Mouse (Mus musculus) naive thymus-derived CD4-positive, alpha-beta T cell, adult 2 months (primary cell): ENCODE results near the gene Aplp1.

Experiments used
- DNase-seq: peaks from one replicate; pipeline ENCODE4 v3.0.0-alpha.2; 2011; ENCODE audit warnings: low read depth

The Aplp1 gene

DNA sequence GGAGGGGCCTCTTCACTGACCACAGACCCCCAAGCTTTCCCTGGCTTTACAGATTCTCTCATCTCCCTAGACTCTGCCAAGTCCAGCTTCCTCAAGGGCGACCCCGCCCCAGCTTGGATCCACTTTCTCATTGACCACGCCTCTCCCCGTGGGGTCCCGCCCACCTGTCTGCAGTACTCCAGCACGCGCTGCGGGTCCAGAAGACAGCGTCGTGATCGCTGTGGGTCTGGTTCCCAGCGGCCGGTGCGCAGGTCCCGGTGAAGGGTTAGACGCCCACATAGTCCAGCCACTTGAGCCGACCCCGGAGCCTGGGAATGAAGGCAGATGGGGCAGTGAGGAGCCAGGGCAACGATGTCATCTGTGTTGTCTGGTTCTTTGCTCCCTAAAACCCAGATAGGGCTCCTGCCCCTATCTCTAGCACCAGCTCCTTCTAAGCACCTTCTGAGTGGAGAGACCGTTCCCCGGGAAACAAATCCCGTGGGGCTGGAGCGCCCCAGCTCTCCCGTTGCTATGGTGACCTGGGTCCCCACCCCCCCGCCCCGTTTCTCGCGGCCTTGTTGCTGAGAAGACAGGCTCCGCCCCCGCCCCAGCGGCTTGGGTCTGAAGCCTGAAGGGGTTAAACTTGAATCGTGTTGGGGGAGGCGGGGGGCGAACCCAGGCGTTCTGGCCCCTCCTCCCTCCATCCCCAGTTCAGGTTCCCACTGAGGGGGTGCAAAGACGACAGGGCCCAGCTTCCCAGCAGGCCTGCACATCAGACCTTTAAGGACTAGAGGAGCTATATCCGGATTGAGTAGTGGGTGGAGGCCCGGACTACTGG is 973 bp downstream of the Aplp1 start:
- DNase-seq: peak; percentile 62

DNA sequence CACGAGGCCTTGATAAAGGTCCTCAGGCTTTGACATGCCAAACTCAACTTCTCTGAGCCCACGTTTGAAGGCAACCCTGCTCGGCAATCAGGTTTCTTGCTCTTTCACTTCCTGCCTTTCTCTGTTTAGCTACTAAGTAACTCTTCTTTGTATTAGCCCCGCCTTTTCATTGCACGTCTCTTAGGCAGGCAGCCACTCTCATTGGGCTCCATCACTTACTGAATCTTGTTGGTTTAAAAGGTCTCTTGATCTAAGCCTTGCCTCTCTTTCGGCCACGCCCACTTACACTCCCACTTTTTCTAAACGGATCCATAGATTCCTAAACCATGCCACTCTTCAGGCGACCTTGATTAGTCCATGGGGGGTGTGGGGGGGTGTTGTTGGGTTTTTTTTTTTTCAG is 1.6 kb downstream of the Aplp1 start:
- DNase-seq: peak; percentile 52

DNA sequence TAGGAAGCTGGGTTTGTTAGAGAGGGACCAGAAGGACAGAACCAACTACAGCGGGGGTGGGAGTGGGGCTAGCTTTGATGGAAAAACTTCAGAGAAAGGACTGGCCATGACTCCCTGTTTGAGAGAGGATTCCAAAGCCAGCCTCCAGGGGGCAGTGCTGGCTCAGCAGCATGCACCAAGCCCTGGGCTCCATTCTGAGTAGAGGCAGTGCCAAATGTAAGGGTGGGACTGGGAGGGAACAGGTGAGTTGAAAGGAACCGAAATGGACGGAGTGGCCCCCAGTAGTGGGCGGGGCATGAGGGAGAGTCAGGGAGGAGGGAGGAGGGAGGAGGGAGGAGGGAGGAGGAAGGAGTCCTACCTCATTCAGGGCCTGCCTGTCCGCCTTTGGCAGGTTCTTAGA is 4.6 kb downstream of the Aplp1 start:
- peak; percentile 80 for DNase-seq

DNA sequence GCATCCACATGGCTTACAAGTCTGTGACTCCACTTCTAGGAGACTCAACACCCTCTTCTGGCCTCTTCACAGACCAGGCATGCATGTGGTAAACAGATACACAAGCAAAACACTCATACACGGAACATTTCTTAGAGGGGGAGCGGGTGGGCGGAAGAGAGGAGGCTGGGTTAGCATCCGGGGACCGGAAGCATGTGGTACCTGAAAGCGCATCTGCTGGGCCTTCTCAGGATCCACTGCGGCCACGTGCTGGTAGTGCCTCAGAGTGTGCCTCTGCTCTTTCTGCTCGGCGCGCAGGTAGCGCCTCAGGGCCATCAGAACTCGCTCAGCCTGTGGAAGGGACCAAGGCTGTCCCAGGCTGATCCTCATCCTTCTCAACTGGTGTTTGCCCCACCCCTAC is 5.6 kb downstream of the Aplp1 start:
- peak; percentile 21 for DNase-seq

DNA sequence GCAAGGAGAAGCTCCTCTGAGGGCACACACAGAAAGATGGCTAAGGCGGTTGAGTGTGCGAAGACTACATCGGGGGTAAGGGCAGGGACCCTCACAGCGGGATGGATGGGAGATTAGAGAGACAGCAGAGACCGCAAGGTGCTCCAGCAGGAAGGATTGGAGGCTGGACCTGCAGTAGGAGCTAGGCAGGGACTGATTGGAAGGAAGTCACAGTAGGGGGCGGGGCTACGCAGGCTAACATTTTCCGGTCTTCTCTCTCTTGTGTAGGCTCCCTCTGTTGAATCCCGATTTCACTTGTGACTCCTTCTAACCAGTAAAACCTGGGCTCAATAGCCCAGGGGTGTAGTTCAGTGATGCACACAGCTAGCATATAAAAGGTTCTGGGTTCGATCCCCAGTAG is 8.5 kb downstream of the Aplp1 start:
- peak; percentile 51 for DNase-seq

DNA sequence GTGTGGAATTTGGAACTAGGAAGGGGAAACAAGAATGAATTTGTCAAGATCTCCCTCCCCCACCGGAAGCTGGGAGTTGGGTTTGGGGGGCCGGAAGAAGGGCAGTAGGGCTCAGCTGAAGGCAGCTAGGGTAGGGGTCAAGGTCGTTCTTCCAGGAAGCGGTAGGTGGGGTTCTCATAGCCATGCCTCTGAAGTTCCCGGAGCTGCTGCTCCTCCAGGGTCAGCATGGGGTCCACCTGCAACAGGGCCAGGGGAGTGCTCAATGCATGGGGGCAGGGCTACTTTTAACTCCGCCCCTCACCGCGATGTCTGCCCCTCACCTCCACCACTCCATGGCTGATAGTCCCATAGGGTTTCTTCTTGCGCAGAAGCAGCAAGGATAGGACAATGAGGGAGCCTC is 10.2 kb downstream of the Aplp1 start:
- no peak for DNase-seq

DNA sequence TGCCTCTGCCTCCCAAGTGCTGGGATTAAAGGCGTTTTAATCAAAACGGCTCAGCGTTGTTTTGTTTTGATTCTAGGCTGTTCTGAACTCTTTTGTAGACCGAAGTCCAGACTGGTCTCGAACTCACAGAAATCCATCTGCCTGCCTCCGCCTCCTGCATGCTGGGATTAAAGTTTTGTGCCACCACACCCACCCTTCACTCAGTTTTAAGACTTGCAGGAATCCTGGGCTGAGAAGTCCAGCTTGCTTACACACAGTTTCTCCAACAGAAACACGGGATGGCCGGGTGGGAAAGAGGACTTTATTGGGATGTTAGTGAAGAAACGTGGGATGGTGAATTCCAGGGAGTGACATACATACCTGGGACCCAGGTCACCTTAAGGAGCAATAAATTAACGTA is 10.6 kb downstream of the Aplp1 start:
- DNase-seq: no peak

DNA sequence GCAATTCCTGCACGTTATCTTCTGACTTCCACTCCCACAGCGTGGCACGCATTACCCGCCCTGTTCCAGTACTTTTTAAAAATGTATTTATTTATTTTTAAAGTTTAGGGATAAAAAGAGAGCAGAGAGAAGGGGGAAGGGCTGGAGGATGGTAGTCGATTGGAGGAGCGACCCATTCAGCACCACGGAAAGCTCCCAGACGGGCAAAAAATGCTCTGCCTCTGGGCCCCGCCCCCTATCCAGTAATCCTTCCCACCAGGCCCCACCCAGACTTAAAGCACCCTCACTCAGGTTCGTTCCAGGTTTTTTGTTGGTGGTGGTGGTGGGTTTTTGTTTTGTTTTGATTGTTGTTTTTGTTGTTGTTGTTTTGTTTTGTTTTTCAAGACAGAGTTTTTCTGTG is 11.1 kb downstream of the Aplp1 start:
- peak; percentile 51 for DNase-seq

DNA sequence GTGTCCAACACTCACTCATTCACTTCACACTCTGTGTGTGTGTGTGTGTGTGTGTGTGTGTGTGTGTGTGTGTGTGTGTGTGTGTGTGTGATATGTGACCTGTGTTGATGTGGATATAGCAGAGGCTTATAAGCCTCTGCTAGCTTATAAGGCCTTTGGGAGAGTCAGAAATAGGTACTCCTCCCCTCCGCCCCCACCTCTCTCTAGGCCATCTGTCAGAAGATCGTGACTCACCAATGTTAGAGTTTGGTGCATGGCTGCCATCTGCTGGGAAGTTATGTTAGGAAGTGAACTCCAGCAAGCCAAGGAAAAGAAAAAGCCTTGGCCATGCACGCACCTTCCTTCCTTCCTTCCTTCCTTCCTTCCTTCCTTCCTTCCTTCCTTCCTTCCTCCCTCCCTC is 13.5 kb downstream of the Aplp1 start:
- peak; percentile 91 for DNase-seq

DNA sequence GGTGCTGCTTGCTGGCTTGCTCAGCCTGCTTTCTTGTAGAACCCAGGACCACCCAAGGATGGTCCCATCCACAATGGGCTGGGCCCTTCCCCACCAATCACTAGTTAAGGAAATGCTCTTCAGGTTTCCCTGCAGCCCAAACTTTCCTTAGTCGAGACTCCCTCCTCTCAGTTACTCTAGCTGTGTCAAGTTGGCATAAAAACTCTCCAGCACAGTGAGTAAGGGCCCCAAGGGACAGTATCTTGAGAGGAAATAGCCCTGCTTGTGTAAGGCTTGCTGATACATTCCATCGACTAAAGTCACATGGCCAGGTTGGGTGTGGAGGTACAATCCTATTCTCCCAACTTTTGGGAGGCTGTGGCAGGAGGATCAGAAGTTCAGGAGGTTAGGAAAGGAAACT is 15.1 kb downstream of the Aplp1 start:
- DNase-seq: no peak

DNA sequence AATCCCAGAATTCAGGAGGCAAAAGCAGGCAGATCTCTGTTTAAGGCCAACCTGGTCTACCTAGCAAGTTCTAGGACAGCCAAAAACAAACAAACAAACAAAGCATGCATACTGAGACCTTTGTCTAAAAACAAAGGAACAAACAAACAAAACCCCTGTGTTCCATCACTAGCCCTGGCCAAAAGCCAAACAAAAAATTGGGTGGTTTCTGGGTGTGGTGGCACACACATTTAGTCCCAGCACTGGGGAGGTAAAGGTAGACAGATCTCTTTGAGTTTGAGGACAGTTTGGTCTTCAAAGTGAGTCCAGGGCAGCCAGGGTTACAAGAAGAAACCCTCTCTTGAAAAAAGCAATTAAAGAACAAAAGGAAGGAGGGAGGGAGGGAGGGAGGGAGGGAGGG is 16.0 kb downstream of the Aplp1 start:
- no peak for DNase-seq

DNA sequence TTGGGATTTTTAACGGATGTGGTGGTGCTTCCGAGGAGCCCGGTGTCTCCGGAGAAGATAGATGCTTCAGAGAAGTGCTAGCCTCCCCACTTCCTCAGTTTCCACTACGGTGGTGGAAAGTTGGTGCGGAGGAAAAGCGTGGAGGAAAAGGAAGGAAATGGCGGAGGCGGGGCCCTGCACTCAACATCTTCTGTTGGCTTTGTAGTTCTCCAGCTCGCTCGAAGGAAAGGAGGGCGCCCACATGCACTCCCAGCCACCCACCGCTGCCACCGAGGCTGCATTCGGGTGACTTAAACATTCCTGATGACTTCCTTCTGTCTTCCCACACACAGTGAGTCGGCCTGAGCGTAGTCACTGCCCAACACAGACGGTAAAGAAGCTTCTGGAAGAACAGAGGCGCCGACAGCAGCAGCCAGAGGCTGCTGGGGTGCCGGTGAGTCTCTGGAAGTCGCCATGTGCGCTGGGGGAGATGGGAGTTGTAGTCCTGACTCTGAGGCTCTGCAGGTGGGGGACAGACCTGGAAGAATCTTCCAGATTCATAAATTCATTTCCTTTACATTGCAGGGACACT is 22.2 kb downstream of the Aplp1 start:
- no peak for DNase-seq

DNA sequence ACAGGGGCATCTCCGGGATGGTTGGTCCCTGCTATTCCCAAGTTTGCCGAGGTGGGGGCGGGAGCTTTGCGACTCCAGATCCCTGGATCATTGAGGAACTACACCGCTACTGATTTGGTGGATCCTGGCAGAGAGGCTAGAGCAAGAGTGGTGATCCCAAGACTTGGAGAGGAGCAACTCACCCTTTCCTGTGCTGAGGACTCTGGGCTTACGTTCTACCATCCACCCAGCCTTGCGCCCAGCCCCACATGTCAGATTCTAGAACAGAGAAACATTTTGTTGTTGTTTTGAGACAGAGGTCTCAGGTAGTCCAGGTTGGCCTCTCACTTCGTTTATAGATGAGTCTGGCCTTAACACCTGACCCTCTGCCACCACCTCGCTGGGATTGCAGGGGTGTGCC is 22.8 kb downstream of the Aplp1 start:
- peak; percentile 81 for DNase-seq

DNA sequence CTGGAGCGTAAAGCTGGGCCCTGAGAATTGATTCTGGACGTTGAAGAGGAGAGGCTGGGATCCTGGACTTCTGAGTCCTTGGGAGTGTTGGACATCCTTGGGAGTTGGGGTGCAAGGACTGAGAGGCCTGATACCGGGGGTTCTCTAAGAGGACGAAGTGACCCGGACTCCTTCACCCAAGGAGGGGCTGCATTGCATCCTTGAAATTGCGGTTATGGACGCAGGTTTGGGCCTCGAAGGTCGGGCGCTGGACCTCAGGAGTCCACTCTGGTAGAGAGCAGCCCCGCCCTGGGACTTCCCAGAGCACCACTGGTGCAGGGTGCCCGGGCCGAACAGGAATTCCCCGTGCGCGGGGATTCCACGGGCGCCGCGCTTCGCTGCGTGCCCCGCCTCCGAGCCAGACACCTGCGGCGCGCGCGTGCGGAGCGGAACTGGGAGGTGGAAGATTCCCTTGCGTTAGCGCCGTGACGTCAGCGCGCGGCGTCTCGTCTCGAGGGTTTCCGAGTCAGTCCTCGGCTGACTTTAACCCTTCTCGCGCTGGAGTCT is 23.4 kb downstream of the Aplp1 start:
- DNase-seq: peak; percentile 98

DNA sequence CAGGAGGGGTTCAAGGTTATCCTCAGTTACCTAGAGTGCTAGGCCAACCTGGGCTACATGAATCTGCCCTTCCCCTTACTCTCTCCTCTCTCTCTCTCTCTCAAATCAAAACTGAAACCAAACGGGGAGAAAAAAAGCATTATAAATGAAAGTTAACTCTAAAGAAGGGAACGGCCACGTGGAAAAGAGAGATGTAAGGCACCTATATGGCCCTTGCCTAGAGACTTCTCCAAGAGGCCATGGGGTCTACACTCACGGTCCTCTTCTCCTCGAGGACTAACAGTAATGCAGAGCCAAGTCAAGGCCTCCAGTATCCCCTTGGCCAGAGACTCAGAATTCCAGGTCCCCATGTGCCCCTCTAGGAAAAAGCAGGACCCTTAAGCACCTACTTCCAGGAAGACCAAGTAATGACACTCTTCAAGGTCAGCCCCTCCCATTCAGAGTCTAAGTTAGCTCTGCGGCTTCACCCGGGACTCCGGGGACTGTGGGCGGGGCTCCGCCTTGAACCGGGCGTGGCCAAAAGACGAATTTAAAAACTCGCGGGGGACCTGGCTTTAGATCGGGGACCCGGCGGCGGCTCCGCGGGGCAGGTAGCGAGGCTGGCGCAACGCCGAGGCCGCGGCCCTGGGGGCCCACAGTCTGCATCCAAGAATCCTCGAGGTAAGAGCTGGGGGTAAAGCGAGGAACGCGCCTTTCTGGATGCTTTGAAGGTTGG is 24.0 kb downstream of the Aplp1 start, which contains the start of gene Nfkbid:
Gene Nfkbid, plus strand, starts transcription at position 558 of the 715 bp plus-strand sequence.
- DNase-seq: peak; percentile 94

DNA sequence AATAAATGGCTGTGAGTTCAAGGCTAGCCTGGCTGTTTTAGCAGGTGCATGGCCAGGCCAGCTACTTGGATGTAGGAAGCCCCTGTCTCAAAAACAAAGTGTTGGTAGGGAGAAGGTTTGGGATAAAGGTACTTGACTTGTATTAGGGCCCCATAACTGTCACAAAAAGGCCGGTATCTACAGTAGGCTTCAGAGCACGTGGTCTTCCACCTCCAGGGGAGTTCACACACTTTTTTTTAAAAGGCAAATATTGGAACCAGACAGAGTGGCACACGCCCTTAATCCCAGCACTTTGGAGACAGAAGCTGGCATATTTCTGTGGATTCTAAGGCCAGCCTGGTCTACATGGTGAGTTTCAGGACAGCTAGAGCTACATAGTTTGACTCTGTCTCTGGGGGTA is 24.7 kb downstream of the Aplp1 start:
- no peak for DNase-seq

DNA sequence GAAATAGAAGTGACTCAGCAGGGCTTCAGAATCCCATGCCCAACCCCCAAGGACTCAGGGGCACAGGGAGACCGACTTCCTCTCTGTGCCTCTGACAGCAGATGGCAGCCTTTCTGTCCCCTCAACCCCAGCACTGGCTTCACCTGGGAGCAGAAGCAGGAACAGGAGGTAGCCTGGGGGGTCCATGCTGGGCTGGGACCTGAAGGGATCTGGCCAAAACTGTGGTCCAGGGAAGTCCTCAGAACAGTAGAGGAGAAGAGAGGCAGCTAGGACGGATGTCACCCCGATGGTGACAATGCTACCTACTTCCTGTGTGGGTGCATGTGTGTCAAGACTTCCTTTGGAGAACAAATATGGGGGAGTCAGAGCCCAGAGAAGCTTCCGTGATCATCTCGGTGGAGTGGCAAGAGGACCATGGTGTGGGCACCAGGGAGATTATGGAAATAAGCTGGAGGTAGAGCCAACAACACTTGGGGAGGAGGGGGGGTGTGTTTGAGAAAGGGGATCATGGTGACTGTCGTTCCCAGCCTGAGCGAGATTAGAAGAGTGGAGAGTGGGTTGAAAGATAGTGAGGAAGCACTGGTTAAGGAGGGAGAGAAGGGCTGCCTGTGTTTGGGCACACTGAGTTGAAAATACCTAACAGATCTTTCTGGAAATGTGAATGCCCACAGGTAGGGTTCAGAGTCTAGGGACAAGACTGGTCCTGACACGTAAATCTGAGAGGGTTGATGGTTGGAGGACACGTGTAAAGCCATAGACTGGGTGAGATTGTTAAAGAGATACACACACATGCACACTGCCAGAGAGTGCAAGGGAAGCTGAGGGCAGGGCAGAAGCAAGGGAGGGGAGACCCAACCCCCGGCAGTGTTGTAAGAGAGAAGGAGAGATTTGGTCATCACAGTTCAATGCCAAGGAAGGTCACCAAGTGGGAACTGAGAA is 25.5 kb downstream of the Aplp1 start, which contains the start of gene Hcst:
Gene Hcst, minus strand, starts transcription at position 294 of the 939 bp plus-strand sequence.
- peak; percentile 81 for DNase-seq

DNA sequence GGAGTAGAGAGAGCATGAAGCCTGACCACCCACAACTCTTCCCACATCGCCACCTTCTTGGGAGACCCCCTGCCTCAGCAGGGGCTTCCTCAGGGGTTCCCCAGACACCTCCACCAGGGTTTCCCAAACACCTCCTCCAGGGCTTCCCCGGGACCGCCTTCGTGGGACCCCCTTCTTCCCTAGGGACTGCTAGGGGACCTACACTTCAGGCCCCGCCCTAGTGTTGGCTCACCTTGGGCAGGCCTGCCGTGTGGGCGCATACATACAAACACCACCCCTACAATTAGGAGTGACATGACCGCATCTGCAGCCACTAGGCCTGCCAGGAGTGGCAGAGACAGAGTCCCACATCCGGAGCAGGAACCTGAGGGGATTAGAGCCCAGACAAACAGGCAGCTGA is 27.5 kb downstream of the Aplp1 start:
- peak; percentile 69 for DNase-seq

DNA sequence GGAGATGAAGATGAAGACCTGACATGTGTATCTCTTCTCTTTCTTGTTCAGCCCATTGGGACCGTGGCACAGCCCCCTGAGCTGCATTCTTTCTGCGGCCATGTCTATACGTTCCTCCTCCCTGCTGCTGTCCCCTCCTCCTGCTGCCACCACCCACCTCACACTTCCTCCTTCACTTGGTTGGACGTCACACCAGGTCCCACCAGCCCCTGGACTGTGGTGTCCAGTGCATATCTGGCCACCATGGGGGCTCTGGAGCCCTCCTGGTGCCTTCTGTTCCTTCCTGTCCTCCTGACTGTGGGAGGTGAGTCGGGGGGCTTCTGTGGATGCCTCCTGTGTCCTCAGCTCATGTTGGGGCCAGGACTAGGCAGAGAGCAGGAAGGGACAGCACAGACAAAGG is 31.7 kb downstream of the Aplp1 start, which contains the start of gene Tyrobp:
Gene Tyrobp, plus strand, starts transcription at position 165 of the 400 bp plus-strand sequence.
- DNase-seq: no peak

DNA sequence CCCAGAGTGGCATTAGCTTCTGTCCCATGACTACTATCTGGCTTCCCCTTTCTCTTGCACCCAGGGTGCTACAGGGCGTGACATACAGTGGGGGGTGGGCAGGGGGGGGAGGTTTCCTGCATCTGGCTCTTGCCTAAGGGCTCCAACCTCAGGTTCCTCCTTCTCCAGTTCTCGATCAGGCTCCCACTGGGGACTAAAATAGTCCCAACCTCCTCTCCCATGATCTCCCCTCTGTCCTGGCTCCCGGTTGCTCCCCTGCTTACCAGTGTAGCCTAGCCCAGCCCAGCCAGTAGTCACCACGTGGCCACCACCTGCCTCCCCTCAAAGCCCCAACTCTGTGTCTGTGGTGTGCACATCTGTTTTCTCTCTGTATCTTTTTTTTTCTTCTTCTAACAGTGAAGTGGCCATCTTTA is 32.6 kb downstream of the Aplp1 start:
- DNase-seq: no peak

DNA sequence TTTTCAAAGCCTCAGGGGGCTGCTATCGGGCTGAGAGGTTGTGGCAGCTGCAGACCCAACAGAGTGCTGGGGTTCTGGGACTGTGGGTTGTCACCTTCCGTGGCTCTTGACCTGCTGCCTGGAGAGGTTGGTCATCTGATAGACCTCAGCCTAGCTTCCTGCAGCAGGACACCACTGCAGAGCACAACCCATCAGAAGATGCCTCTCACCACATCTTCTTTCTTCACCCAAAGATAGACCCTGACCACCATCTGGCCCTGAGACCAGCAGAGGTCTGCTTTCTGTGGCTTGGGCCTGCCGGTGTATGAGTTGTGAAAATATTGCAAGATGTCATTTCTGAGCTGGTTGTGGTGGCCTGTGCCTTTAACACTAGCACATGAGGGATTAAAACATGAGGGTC is 34.3 kb downstream of the Aplp1 start:
- no peak for DNase-seq

DNA sequence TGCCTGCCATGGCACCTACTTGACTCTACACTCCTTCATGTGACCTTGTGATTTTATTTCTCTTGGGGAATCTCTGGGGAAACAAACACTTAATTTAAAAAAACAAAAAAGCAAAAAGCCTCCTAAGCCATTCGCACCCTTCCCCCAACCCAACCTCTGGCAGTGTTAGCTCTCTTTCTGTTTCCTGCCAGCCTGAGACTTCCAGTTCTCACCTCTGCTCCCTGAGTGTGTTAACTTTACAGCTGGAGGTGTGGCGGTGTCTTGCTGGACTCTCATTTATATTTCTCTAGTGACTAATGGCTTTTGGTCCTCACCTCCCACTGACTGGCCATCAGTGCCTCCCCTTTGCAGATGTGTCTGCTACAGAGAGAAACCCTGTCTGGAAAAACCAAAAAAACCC is 35.5 kb downstream of the Aplp1 start:
- no peak for DNase-seq
